9 mouse cellular contexts compared by ENCODE assay signal in the genomic region with DNA sequence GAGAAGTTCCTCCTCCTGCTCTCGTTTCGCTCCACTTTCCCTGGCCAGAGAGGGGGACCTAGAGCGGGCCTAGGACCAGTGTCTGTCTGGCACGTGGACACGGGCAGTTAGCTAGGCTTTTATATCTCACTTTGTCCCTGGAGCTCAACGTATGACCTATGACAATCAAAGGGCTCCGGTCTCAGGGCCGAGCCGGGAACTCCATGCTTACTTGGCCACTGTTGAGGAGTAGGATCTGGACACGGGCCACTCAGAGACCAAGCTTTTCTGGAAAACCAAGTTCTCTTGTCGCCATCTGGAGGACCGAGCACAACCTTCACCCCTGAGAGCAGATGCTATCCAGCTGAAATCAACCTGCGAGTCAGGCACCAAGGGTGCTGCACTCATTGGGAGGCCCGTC. TPM values are rescaled to one million over a fixed set of nuclear protein-coding genes. Genes with fewer than 3 reads are reported as not detected.
A peak's percentile ranks its signal among the peaks of the same experiment; 100 is the strongest.
DNase-seq lines count a peak whose midpoint lies in the region; ATAC-seq and TF ChIP-seq lines count a peak whose summit lies in the region.
"Had no signal": no experiment of that assay in that cellular context is flagged by ENCODE, and none has a peak within 500 bp of the region (broad histone marks: within the 10 kb centered on the region; RNA-seq: fewer than 3 reads in every experiment).

No protein-coding gene starts in this region.

- TF ChIP-seq POLR2A in ES-Bruce4 (IDR thresholded peaks at IDR 0.05; ENCODE audit: insufficient read depth, low read length), result no peak
- TF ChIP-seq POLR2A in small intestine, adult 2 months (IDR thresholded peaks at IDR 0.05; ENCODE audit: low read depth, low read length), result no peak

- peak; percentile 53 for TF ChIP-seq CTCF in ES-Bruce4 (IDR thresholded peaks at IDR 0.05; ENCODE audit: low read depth, low read length)
- TF ChIP-seq CTCF in small intestine, adult 2 months (IDR thresholded peaks at IDR 0.05; ENCODE audit: extremely low read depth, insufficient read length, insufficient replicate concordance, low read depth, low read length), result peak; percentile 34; the same call in 1 of the 2 replicates

- DNase-seq in adrenal gland, postnatal 10 days, result peak; percentile 76
- DNase-seq in lung, postnatal 25 days (ENCODE audit: low spot score), result peak; percentile 71
- DNase-seq in spleen, postnatal 36 days (ENCODE audit: low spot score in 2 of 2), result no peak

- no peaks in the 10 kb centered on the region for H3K27me3 ChIP-seq in ES-Bruce4 (ENCODE audit: control insufficient read depth, insufficient read depth, low read length, poor library complexity, severe bottlenecking)
- H3K27me3 ChIP-seq in embryonic facial prominence, embryonic 13.5 days, result no peaks in the 10 kb centered on the region
- H3K27me3 ChIP-seq in heart, embryonic 13.5 days (replicated peaks), result peaks cover 26% of the 10 kb centered on the region
- H3K27me3 ChIP-seq in kidney, embryonic 16.5 days (ENCODE audit: insufficient read depth, low read length), result no peaks in the 10 kb centered on the region
- H3K27me3 ChIP-seq in small intestine, adult 2 months (ENCODE audit: control insufficient read depth, insufficient read depth, low read length), result no peaks in the 10 kb centered on the region

- H3K36me3 ChIP-seq in ES-Bruce4 (ENCODE audit: control insufficient read depth, insufficient read depth, low read length, poor library complexity, severe bottlenecking), result no peaks in the 10 kb centered on the region
- no peaks in the 10 kb centered on the region for H3K36me3 ChIP-seq in embryonic facial prominence, embryonic 13.5 days
- H3K36me3 ChIP-seq in heart, embryonic 13.5 days, result no peaks in the 10 kb centered on the region
- H3K36me3 ChIP-seq in kidney, embryonic 16.5 days (ENCODE audit: insufficient read depth, low read length), result no peaks in the 10 kb centered on the region
- H3K36me3 ChIP-seq in small intestine, adult 2 months (ENCODE audit: control insufficient read depth, insufficient read depth, low read length), result no peaks in the 10 kb centered on the region

- H3K9me3 ChIP-seq in ES-Bruce4 (replicated peaks; ENCODE audit: control insufficient read depth, insufficient read depth, low read length, poor library complexity, severe bottlenecking), result no peaks in the 10 kb centered on the region
- H3K9me3 ChIP-seq in embryonic facial prominence, embryonic 13.5 days, result no peaks in the 10 kb centered on the region
- no peaks in the 10 kb centered on the region for H3K9me3 ChIP-seq in heart, embryonic 13.5 days
- no peaks in the 10 kb centered on the region for H3K9me3 ChIP-seq in kidney, embryonic 16.5 days (ENCODE audit: low read length)

- ATAC-seq in embryonic facial prominence, embryonic 13.5 days (ENCODE audit: insufficient number of reproducible peaks, insufficient read depth, low FRiP score, low TSS enrichment, low read depth), result no peak
- ATAC-seq in heart, embryonic 13.5 days (ENCODE audit: extremely low read depth, insufficient number of reproducible peaks, low FRiP score, low TSS enrichment), result no peak
- peak; percentile 56 for ATAC-seq in kidney, embryonic 16.5 days (ENCODE audit: low FRiP score, low TSS enrichment)

- no peak overlapping the region for H3K4me3 ChIP-seq in ES-Bruce4 (ENCODE audit: low read depth, low read length)
- peak overlapping the region; percentile 50 for H3K4me3 ChIP-seq in embryonic facial prominence, embryonic 13.5 days
- peak overlapping the region; percentile 54 for H3K4me3 ChIP-seq in heart, embryonic 13.5 days
- peak overlapping the region; percentile 49 for H3K4me3 ChIP-seq in kidney, embryonic 16.5 days (ENCODE audit: low read length)
- H3K4me3 ChIP-seq in small intestine, adult 2 months (ENCODE audit: low read depth, low read length), result peak overlapping the region; percentile 63
- H3K4me3 ChIP-seq: erythroblast, embryonic 14.5 days had no signal

- peak overlapping the region; percentile 88 for H3K4me2 ChIP-seq in embryonic facial prominence, embryonic 13.5 days
- peak overlapping the region; percentile 96 for H3K4me2 ChIP-seq in heart, embryonic 13.5 days
- H3K4me2 ChIP-seq in kidney, embryonic 16.5 days (replicated peaks; ENCODE audit: low read depth, low read length), result peak overlapping the region; percentile 87

- 12% methylated on average over 14 of the region's 14 CpGs for WGBS in embryonic facial prominence, embryonic 13.5 days
- 8% methylated on average over 14 of the region's 14 CpGs for WGBS in heart, embryonic 13.5 days
- 5% methylated on average over 14 of the region's 14 CpGs for WGBS in kidney, embryonic 16.5 days
- 10% methylated on average over 14 of the region's 14 CpGs for WGBS in small intestine, adult 2 months

- no peak overlapping the region for H3K27ac ChIP-seq in ES-Bruce4 (ENCODE audit: insufficient read depth, low read length)
- H3K27ac ChIP-seq in embryonic facial prominence, embryonic 13.5 days, result no peak overlapping the region
- no peak overlapping the region for H3K27ac ChIP-seq in heart, embryonic 13.5 days (replicated peaks)
- H3K27ac ChIP-seq in kidney, embryonic 16.5 days (ENCODE audit: low read length), result peak overlapping the region; percentile 34; the same call in 1 of the 2 replicates
- no peak overlapping the region for H3K27ac ChIP-seq in small intestine, adult 2 months (ENCODE audit: insufficient read depth, low read depth, low read length)

- peak overlapping the region; percentile 31 for H3K9ac ChIP-seq in ES-Bruce4 (ENCODE audit: low read depth, poor library complexity, severe bottlenecking)
- peak overlapping the region; percentile 75 for H3K9ac ChIP-seq in embryonic facial prominence, embryonic 13.5 days
- H3K9ac ChIP-seq in heart, embryonic 13.5 days, result peak overlapping the region; percentile 82
- H3K9ac ChIP-seq in kidney, embryonic 16.5 days (replicated peaks; ENCODE audit: low read length), result peak overlapping the region; percentile 72

- H3K4me1 ChIP-seq in ES-Bruce4 (ENCODE audit: control insufficient read depth, insufficient read depth, low read length), result peaks cover 4% of the 10 kb centered on the region
- peaks cover 20% of the 10 kb centered on the region for H3K4me1 ChIP-seq in embryonic facial prominence, embryonic 13.5 days
- peaks cover 46% of the 10 kb centered on the region for H3K4me1 ChIP-seq in heart, embryonic 13.5 days
- H3K4me1 ChIP-seq in kidney, embryonic 16.5 days (ENCODE audit: insufficient read depth, low read length), result peaks cover 19% of the 10 kb centered on the region
- peaks cover 6% of the 10 kb centered on the region for H3K4me1 ChIP-seq in small intestine, adult 2 months (ENCODE audit: control insufficient read depth, insufficient read depth, insufficient read length, low read length)

- no peak for TF ChIP-seq EP300 in ES-Bruce4 (IDR thresholded peaks at IDR 0.05; ENCODE audit: insufficient read depth, low read depth, low read length)

RNA-seq across cellular contexts. Expression of gene Shisa4, which starts 6.1 kb away (rescaled TPM):
- polyA plus RNA-seq in ES-Bruce4 (2011; ENCODE audit: insufficient read depth, insufficient read length, low read depth, missing spikeins), result 14.1 and 15.0 TPM in 2 replicates
- 10 to 100 TPM; 13.9 to 31.8 TPM for total RNA-seq in adrenal gland, postnatal 10 days (2021)
- polyA plus RNA-seq in embryonic facial prominence, embryonic 13.5 days (2015; fragmentation: Nextera tagmentation; extraction: Ambion mirVana), result 22.4 and 23.0 TPM in 2 replicates
- 27.5 and 30.8 TPM in 2 replicates for polyA plus RNA-seq in heart, embryonic 13.5 days (2015; fragmentation: Nextera tagmentation; extraction: Ambion mirVana)
- 47.1 and 50.8 TPM in 2 replicates for polyA plus RNA-seq in kidney, embryonic 16.5 days (2015; fragmentation: Nextera tagmentation; extraction: Ambion mirVana)
- 3.9 and 6.5 TPM in 2 replicates for polyA plus RNA-seq in small intestine, adult 2 months (2012; rRNA removed)
- polyA plus RNA-seq: erythroblast, embryonic 14.5 days had no signal

RNA-seq across cellular contexts. Expression of gene Lmod1, which starts 44.4 kb away (rescaled TPM):
- polyA plus RNA-seq in ES-Bruce4 (2011; ENCODE audit: insufficient read depth, insufficient read length, low read depth, missing spikeins), result 2.2 and 2.5 TPM in 2 replicates
- total RNA-seq in adrenal gland, postnatal 10 days (2021), result 1 to 10 TPM; 1.7 to 3.8 TPM
- 0.42 and 0.59 TPM in 2 replicates for polyA plus RNA-seq in embryonic facial prominence, embryonic 13.5 days (2015; fragmentation: Nextera tagmentation; extraction: Ambion mirVana)
- polyA plus RNA-seq in heart, embryonic 13.5 days (2015; fragmentation: Nextera tagmentation; extraction: Ambion mirVana), result 1.2 and 1.4 TPM in 2 replicates
- polyA plus RNA-seq in kidney, embryonic 16.5 days (2015; fragmentation: Nextera tagmentation; extraction: Ambion mirVana), result 1.8 and 2.9 TPM in 2 replicates
- polyA plus RNA-seq in small intestine, adult 2 months (2012; rRNA removed), result 13.3 and 16.0 TPM in 2 replicates
- polyA plus RNA-seq: erythroblast, embryonic 14.5 days had no signal

RNA-seq across cellular contexts. Expression of gene Timm17a, which starts 55.4 kb away (rescaled TPM):
- polyA plus RNA-seq in ES-Bruce4 (2011; ENCODE audit: insufficient read depth, insufficient read length, low read depth, missing spikeins), result 164 TPM in 2 replicates
- 100 to 1,000 TPM; 277 to 292 TPM for total RNA-seq in adrenal gland, postnatal 10 days (2021)
- 165 and 192 TPM in 2 replicates for polyA plus RNA-seq in embryonic facial prominence, embryonic 13.5 days (2015; fragmentation: Nextera tagmentation; extraction: Ambion mirVana)
- 313 and 356 TPM in 2 replicates for polyA plus RNA-seq in heart, embryonic 13.5 days (2015; fragmentation: Nextera tagmentation; extraction: Ambion mirVana)
- 201 and 206 TPM in 2 replicates for polyA plus RNA-seq in kidney, embryonic 16.5 days (2015; fragmentation: Nextera tagmentation; extraction: Ambion mirVana)
- 22.5 and 24.1 TPM in 2 replicates for polyA plus RNA-seq in small intestine, adult 2 months (2012; rRNA removed)

Comparison
In these comparisons a context has a peak if more than half of its experiments do, and no peak if none do; other contexts are left out.
1. H3K9ac ChIP-seq: peak in every context shown above with its lines; median percentile 82 in heart, embryonic 13.5 days; 75 in embryonic facial prominence, embryonic 13.5 days; 72 in kidney, embryonic 16.5 days; 31 in ES-Bruce4.
2. DNase-seq: peak in adrenal gland, postnatal 10 days (single experiment) and lung, postnatal 25 days (single experiment); none in spleen, postnatal 36 days (0 of 2).
3. Peak in every context shown above with its lines, with median percentiles within 50 percentile points of each other: H3K4me2 ChIP-seq.